Mouse (Mus musculus): ENCODE results near the gene Fam120b. TPM values are rescaled to one million over a fixed set of nuclear protein-coding genes. Genes with fewer than 3 reads are reported as not detected.

Gene Fam120b
- polyA plus RNA-seq, 1 experiment: 33.8 TPM

DNA sequence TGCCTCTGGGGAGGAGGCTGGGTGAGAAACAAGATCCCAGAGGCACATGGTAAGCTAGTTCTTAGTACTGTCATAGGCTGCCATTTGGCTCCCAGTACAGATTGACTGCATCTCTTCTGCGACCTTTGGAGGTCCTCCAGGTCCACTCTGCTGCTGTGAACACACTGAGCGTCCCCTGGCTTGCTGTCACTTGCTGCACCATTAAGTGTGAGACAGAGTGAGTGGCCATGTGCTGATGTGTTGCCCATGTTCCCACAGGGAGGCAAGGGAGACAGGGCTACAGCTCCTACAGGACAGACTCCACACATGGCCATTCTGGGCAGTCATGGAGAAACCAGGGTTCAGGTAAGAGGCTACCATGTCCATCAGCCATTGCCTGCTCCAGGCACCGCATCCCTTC is 29.9 kb downstream of the Fam120b start:
- H3K4me3 ChIP-seq (replicated peaks; ENCODE audit: insufficient read depth, low read depth, low read length): no peak overlapping the region
- peaks cover 9% of the 10 kb centered on the region for H3K4me1 ChIP-seq (ENCODE audit: control insufficient read depth, insufficient read depth, low read length)
- DNase-seq: no peak
- no peak overlapping the region for H3K27ac ChIP-seq (ENCODE audit: insufficient read depth, low read length)
- no peaks in the 10 kb centered on the region for H3K27me3 ChIP-seq (ENCODE audit: control insufficient read depth, insufficient read depth, low read length)
- over 99% methylated on average over 3 of the region's 3 CpGs for WGBS
- TF ChIP-seq POLR2A (IDR thresholded peaks at IDR 0.05; ENCODE audit: borderline replicate concordance, insufficient read depth, low read length) (no peak), CTCF (IDR thresholded peaks at IDR 0.05; ENCODE audit: borderline replicate concordance, insufficient read depth, low read depth, low read length) (no peak)

GRCm38 (mm10) chr17:15429451-15429850 is 33.4 kb downstream of the Fam120b start:
- TF ChIP-seq POLR2A (IDR thresholded peaks at IDR 0.05; ENCODE audit: borderline replicate concordance, insufficient read depth, low read length): no peak
- TF ChIP-seq CTCF (IDR thresholded peaks at IDR 0.05; ENCODE audit: borderline replicate concordance, insufficient read depth, low read depth, low read length): no peak
- Histone ChIP-seq H3K4me3 (replicated peaks; ENCODE audit: insufficient read depth, low read depth, low read length) (no peak overlapping the region), H3K4me1 (ENCODE audit: control insufficient read depth, insufficient read depth, low read length) (peaks cover 15% of the 10 kb centered on the region), H3K27ac (ENCODE audit: insufficient read depth, low read length) (no peak overlapping the region), H3K27me3 (ENCODE audit: control insufficient read depth, insufficient read depth, low read length) (no peaks in the 10 kb centered on the region)
- no peak for DNase-seq
- 94% methylated on average over 6 of the region's 6 CpGs for WGBS

- peaks cover 15% of the 10 kb centered on the region for H3K4me1 ChIP-seq (ENCODE audit: control insufficient read depth, insufficient read depth, low read length)
- H3K27me3 ChIP-seq (ENCODE audit: control insufficient read depth, insufficient read depth, low read length): no peaks in the 10 kb centered on the region
- peak in 1 of 2 experiments; percentile 26 for DNase-seq
- TF ChIP-seq POLR2A (IDR thresholded peaks at IDR 0.05; ENCODE audit: borderline replicate concordance, insufficient read depth, low read length) (no peak), CTCF (IDR thresholded peaks at IDR 0.05; ENCODE audit: borderline replicate concordance, insufficient read depth, low read depth, low read length) (no peak)
- H3K27ac ChIP-seq (ENCODE audit: insufficient read depth, low read length): no peak overlapping the region
- no peak overlapping the region for H3K4me3 ChIP-seq (replicated peaks; ENCODE audit: insufficient read depth, low read depth, low read length)
- 22% methylated on average over 1 of the region's 1 CpGs for WGBS
These were observed 33.9 kb downstream of the Fam120b start for GRCm38 (mm10) chr17:15429937-15430336.

DNA sequence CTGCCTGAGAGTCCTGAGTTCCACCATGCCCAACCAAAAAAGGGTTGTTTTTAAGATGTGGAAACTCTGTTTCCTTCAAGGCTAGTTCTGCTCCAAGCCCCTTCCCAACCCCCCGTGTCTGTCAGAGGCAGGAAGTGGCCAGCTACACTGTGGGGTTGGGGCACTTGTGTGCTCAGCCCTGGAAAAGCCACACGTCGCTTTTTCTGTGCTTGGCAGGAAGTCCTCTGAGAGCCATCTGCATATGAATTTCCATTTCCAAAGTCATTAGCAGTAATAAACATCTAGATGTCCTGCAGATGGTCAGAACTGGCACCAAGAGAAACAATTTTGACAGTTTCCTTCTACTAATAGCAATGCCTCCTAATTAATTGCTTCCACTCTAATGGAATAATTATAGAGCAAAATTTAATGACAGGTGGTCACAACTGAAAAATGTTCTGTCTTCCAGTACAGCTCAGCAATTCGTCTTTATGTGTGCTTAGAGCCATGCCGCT is 35.1 kb downstream of the Fam120b start:
- H3K4me3 ChIP-seq (replicated peaks; ENCODE audit: insufficient read depth, low read depth, low read length): no peak overlapping the region
- WGBS: 9% methylated on average over 5 of the region's 5 CpGs
- DNase-seq: peak; percentile 44 to 77
- no peak overlapping the region for H3K27ac ChIP-seq (ENCODE audit: insufficient read depth, low read length)
- no peaks in the 10 kb centered on the region for H3K27me3 ChIP-seq (ENCODE audit: control insufficient read depth, insufficient read depth, low read length)
- no peak for TF ChIP-seq CTCF (IDR thresholded peaks at IDR 0.05; ENCODE audit: borderline replicate concordance, insufficient read depth, low read depth, low read length)
- TF ChIP-seq POLR2A (IDR thresholded peaks at IDR 0.05; ENCODE audit: borderline replicate concordance, insufficient read depth, low read length): no peak
- H3K4me1 ChIP-seq (ENCODE audit: control insufficient read depth, insufficient read depth, low read length): peaks cover 15% of the 10 kb centered on the region

GRCm38 (mm10) chr17:15431551-15431950 is 35.5 kb downstream of the Fam120b start:
- Histone ChIP-seq H3K27ac (ENCODE audit: insufficient read depth, low read length) (no peak overlapping the region), H3K4me3 (replicated peaks; ENCODE audit: insufficient read depth, low read depth, low read length) (no peak overlapping the region), H3K4me1 (ENCODE audit: control insufficient read depth, insufficient read depth, low read length) (peaks cover 15% of the 10 kb centered on the region), H3K27me3 (ENCODE audit: control insufficient read depth, insufficient read depth, low read length) (no peaks in the 10 kb centered on the region; the same call in 1 of the 2 replicates)
- DNase-seq: no peak
- TF ChIP-seq CTCF (IDR thresholded peaks at IDR 0.05; ENCODE audit: borderline replicate concordance, insufficient read depth, low read depth, low read length) (no peak), POLR2A (IDR thresholded peaks at IDR 0.05; ENCODE audit: borderline replicate concordance, insufficient read depth, low read length) (no peak)
- 80% methylated on average over 4 of the region's 4 CpGs for WGBS

- TF ChIP-seq POLR2A (IDR thresholded peaks at IDR 0.05; ENCODE audit: borderline replicate concordance, insufficient read depth, low read length): no peak
- no peak for TF ChIP-seq CTCF (IDR thresholded peaks at IDR 0.05; ENCODE audit: borderline replicate concordance, insufficient read depth, low read depth, low read length)
- Histone ChIP-seq H3K27ac (ENCODE audit: insufficient read depth, low read length) (no peak overlapping the region), H3K4me3 (replicated peaks; ENCODE audit: insufficient read depth, low read depth, low read length) (no peak overlapping the region), H3K27me3 (ENCODE audit: control insufficient read depth, insufficient read depth, low read length) (no peaks in the 10 kb centered on the region; the same call in 1 of the 2 replicates), H3K4me1 (ENCODE audit: control insufficient read depth, insufficient read depth, low read length) (peaks cover 15% of the 10 kb centered on the region)
- no peak for DNase-seq
- WGBS: 92% methylated on average over 3 of the region's 3 CpGs
These were observed 36.0 kb downstream of the Fam120b start for GRCm38 (mm10) chr17:15432036-15432435.

DNA sequence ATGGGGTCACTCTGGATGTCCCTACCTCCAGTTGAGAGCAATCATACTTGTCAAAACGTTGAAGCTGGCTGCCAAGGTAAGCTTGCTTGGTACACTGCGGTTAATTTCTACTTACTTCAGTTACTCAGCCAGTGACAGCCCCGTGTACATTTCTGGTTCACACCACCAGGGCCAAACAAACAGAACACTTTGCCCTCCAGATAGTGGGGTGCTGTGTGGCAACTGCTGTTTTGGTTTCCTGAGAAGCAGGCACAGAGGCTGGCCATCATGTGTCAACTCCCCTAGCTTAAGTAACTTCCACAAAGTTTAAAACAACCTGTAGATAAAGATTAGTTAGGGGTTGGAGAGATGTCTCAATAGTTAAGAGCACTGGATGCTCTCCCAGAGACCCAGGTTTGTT is 38.7 kb downstream of the Fam120b start:
- no peak for DNase-seq
- TF ChIP-seq CTCF (IDR thresholded peaks at IDR 0.05; ENCODE audit: borderline replicate concordance, insufficient read depth, low read depth, low read length) (no peak), POLR2A (IDR thresholded peaks at IDR 0.05; ENCODE audit: borderline replicate concordance, insufficient read depth, low read length) (no peak)
- Histone ChIP-seq H3K27ac (ENCODE audit: insufficient read depth, low read length) (no peak overlapping the region), H3K4me1 (ENCODE audit: control insufficient read depth, insufficient read depth, low read length) (peaks cover 15% of the 10 kb centered on the region), H3K27me3 (ENCODE audit: control insufficient read depth, insufficient read depth, low read length) (no peaks in the 10 kb centered on the region; the same call in 1 of the 2 replicates), H3K4me3 (replicated peaks; ENCODE audit: insufficient read depth, low read depth, low read length) (no peak overlapping the region)
- WGBS: 96% methylated on average over 3 of the region's 3 CpGs

- WGBS: 49% methylated on average over 8 of the region's 8 CpGs
- no peak for DNase-seq
- Histone ChIP-seq H3K27me3 (ENCODE audit: control insufficient read depth, insufficient read depth, low read length) (no peaks in the 10 kb centered on the region; the same call in 1 of the 2 replicates), H3K27ac (ENCODE audit: insufficient read depth, low read length) (no peak overlapping the region), H3K4me1 (ENCODE audit: control insufficient read depth, insufficient read depth, low read length) (peaks cover 6% of the 10 kb centered on the region), H3K4me3 (replicated peaks; ENCODE audit: insufficient read depth, low read depth, low read length) (no peak overlapping the region)
- no peak for TF ChIP-seq POLR2A (IDR thresholded peaks at IDR 0.05; ENCODE audit: borderline replicate concordance, insufficient read depth, low read length)
- no peak for TF ChIP-seq CTCF (IDR thresholded peaks at IDR 0.05; ENCODE audit: borderline replicate concordance, insufficient read depth, low read depth, low read length)
These were observed 44.1 kb downstream of the Fam120b start for GRCm38 (mm10) chr17:15440067-15440462.

Measured in cerebellum, adult 2 months (tissue).